Mouse (Mus musculus): ENCODE measurements around the gene Zcrb1. TPM values are rescaled to one million over a fixed set of nuclear protein-coding genes. Genes with fewer than 3 reads are reported as not detected.

The Zcrb1 gene
- total and polyA plus RNA-seq, 2 experiments from 2014 or later, result 52.6 to 147 TPM

DNA sequence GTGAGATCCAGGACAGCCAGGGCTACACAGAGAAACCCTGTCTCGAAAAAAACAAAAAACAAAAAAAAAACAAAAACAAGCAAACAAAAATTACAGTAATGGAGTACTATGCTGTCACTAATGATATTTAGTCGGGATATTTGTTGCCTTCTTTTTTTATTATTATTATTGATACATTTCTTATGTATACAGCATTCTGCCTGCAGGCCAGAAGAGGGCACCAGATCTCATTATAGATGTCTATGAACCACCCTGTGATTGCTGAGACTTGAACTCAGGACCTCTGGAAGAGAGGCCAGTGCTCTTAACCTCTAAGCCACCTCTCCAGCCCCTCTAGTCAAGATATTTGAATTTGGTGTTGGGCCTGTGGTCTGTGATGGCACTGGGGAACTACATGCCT, 26.3 kb downstream of the Zcrb1 start:
- Histone ChIP-seq H3K36me3 (ENCODE audit: insufficient read depth) (no peaks in the 10 kb centered on the region), H3K27me3 (ENCODE audit: insufficient read depth, low read length) (no peaks in the 10 kb centered on the region), H3K4me1 (ENCODE audit: insufficient read depth) (no peaks in the 10 kb centered on the region), H3K4me2 (ENCODE audit: low read depth) (no peak overlapping the region), H3K4me3 (ENCODE audit: low read depth, low read length) (no peak overlapping the region), H3K27ac (ENCODE audit: low read depth, low read length) (no peak overlapping the region), H3K9me3 (ENCODE audit: low read length) (no peaks in the 10 kb centered on the region), H3K9ac (no peak overlapping the region)
- ATAC-seq (no peak), DNase-seq (no peak)
- WGBS, result 84% methylated on average over 2 of the region's 2 CpGs
- no peak for TF ChIP-seq CTCF (IDR thresholded peaks at IDR 0.05; ENCODE audit: low read depth)

DNA sequence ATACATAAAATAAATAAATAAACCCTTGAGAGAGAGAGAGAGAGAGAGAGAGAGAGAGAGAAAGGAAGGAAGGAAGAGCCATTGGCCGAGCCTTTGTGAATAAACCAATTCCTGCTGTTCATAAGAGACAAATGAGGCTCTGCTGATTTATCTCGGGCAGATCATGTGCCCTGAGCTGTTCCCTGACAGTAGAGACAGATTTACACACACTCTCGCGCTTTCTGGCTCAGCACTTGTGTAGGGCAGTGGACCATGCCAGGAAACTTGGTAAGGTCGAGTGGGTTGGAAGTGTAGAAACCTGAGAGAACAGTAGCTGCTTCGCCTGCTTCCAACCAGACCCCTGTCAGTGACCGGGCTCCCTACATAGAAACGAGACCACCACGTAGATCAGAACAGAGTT, 29.6 kb downstream of the Zcrb1 start:
- no peak overlapping the region for H3K4me3 ChIP-seq (ENCODE audit: low read depth, low read length)
- no peak overlapping the region for H3K27ac ChIP-seq (ENCODE audit: low read depth, low read length)
- DNase-seq (no peak), ATAC-seq (no peak)
- H3K27me3 ChIP-seq (ENCODE audit: insufficient read depth, low read length), result no peaks in the 10 kb centered on the region
- no peaks in the 10 kb centered on the region for H3K4me1 ChIP-seq (ENCODE audit: insufficient read depth)
- no peaks in the 10 kb centered on the region for H3K9me3 ChIP-seq (ENCODE audit: low read length)
- H3K4me2 ChIP-seq (ENCODE audit: low read depth), result no peak overlapping the region
- no peak for TF ChIP-seq CTCF (IDR thresholded peaks at IDR 0.05; ENCODE audit: low read depth)
- H3K9ac ChIP-seq, result no peak overlapping the region
- 80% methylated on average over 9 of the region's 9 CpGs for WGBS
- H3K36me3 ChIP-seq (ENCODE audit: insufficient read depth), result no peaks in the 10 kb centered on the region

GRCm38 (mm10) chr15:93365561-93365960, 32.6 kb downstream of the Zcrb1 start:
- DNase-seq (no peak), ATAC-seq (no peak)
- Histone ChIP-seq H3K9me3 (ENCODE audit: low read length) (no peaks in the 10 kb centered on the region), H3K4me2 (ENCODE audit: low read depth) (no peak overlapping the region), H3K4me3 (ENCODE audit: low read depth, low read length) (no peak overlapping the region), H3K9ac (no peak overlapping the region), H3K36me3 (ENCODE audit: insufficient read depth) (no peaks in the 10 kb centered on the region), H3K4me1 (ENCODE audit: insufficient read depth) (no peaks in the 10 kb centered on the region), H3K27ac (ENCODE audit: low read depth, low read length) (no peak overlapping the region), H3K27me3 (ENCODE audit: insufficient read depth, low read length) (no peaks in the 10 kb centered on the region)
- WGBS, result 92% methylated on average over 6 of the region's 6 CpGs
- no peak for TF ChIP-seq CTCF (IDR thresholded peaks at IDR 0.05; ENCODE audit: low read depth)

GRCm38 (mm10) chr15:93358346-93359095, 39.6 kb downstream of the Zcrb1 start:
- ATAC-seq (no peak), DNase-seq (no peak)
- H3K4me2 ChIP-seq (ENCODE audit: low read depth), result no peak overlapping the region
- H3K27me3 ChIP-seq (ENCODE audit: insufficient read depth, low read length), result no peaks in the 10 kb centered on the region
- 93% methylated on average over 19 of the region's 19 CpGs for WGBS
- TF ChIP-seq CTCF (IDR thresholded peaks at IDR 0.05; ENCODE audit: low read depth), result no peak
- H3K9me3 ChIP-seq (ENCODE audit: low read length), result no peaks in the 10 kb centered on the region
- H3K36me3 ChIP-seq (ENCODE audit: insufficient read depth), result no peaks in the 10 kb centered on the region
- no peak overlapping the region for H3K9ac ChIP-seq
- no peak overlapping the region for H3K4me3 ChIP-seq (ENCODE audit: low read depth, low read length)
- no peaks in the 10 kb centered on the region for H3K4me1 ChIP-seq (ENCODE audit: insufficient read depth)
- no peak overlapping the region for H3K27ac ChIP-seq (ENCODE audit: low read depth, low read length)

GRCm38 (mm10) chr15:93340630-93341379, 57.3 kb downstream of the Zcrb1 start:
- Histone ChIP-seq H3K4me2 (ENCODE audit: low read depth) (no peak overlapping the region), H3K27me3 (ENCODE audit: insufficient read depth, low read length) (no peaks in the 10 kb centered on the region), H3K9me3 (ENCODE audit: low read length) (no peaks in the 10 kb centered on the region), H3K27ac (ENCODE audit: low read depth, low read length) (no peak overlapping the region), H3K9ac (no peak overlapping the region), H3K36me3 (ENCODE audit: insufficient read depth) (no peaks in the 10 kb centered on the region), H3K4me1 (ENCODE audit: insufficient read depth) (no peaks in the 10 kb centered on the region), H3K4me3 (ENCODE audit: low read depth, low read length) (no peak overlapping the region)
- ATAC-seq (no peak), DNase-seq (no peak)
- WGBS, result 89% methylated on average over 10 of the region's 10 CpGs
- no peak for TF ChIP-seq CTCF (IDR thresholded peaks at IDR 0.05; ENCODE audit: low read depth)

DNA sequence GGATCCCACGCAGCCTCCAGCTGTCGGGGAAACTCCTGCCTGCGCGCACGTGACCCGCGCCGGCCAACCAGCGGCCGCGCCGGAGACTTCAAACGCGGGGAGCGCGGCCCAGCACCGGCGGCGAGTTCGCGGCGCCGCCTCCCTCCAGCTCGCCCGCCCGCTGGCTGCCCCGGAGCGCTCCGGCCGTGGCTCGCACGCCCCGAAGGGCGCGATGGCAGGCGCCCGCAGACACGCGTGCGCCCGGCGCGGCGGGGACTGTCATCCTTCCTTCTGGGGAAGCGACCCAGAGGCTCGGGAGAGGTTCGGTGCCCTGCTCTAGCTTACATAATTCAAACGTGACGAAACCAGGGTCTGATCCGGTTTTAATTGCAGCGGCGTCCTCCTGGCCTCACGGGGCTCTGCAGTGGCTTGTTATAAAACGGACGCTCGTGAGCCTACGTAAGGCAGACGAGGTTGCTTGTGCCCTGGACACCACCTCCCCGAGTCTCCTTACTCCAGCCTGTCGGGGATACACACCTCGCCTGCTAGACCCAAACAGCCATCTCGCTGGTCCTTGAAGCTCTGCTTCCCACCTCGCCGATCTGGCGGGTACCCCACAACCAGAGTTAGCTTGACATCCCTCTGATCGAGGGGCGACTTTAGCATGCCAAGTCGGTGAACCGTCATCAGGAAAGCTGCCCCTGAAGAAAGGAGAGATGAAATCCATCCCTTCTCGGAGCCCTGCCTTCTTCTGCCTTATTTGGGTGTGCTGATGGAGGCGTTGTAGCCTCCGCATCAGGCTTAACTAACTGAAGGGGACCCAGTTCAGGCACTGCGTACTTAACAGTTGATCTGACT, 61.0 kb downstream of the Zcrb1 start, which contains the start of gene Yaf2:
Yaf2 (minus strand) TSS at position 11 of the 837 bp plus-strand sequence.
- Histone ChIP-seq H3K9ac (peak within 1 kb of the TSS; percentile 83), H3K27ac (ENCODE audit: low read depth, low read length) (peak within 1 kb of the TSS; percentile 90), H3K4me3 (ENCODE audit: low read depth, low read length) (peak within 1 kb of the TSS; percentile 99), H3K4me1 (ENCODE audit: insufficient read depth) (0 out of 2 replicates have a peak, but pooled peaks cover 4% of the 10 kb centered on the region), H3K36me3 (ENCODE audit: insufficient read depth) (no peaks in the 10 kb centered on the region), H3K9me3 (ENCODE audit: low read length) (no peaks in the 10 kb centered on the region), H3K4me2 (ENCODE audit: low read depth) (peak within 1 kb of the TSS; percentile 85), H3K27me3 (ENCODE audit: insufficient read depth, low read length) (no peaks in the 10 kb centered on the region)
- WGBS, result under 1% methylated on average over 70 of the region's 73 CpGs
- DNase-seq (peak; percentile 91), ATAC-seq (peak; percentile 97)
- no peak for TF ChIP-seq CTCF (IDR thresholded peaks at IDR 0.05; ENCODE audit: low read depth)

All from forebrain, postnatal 0 days (tissue).